Comparison of ENCODE assay signal across 8 mouse cellular contexts in the genomic region with DNA sequence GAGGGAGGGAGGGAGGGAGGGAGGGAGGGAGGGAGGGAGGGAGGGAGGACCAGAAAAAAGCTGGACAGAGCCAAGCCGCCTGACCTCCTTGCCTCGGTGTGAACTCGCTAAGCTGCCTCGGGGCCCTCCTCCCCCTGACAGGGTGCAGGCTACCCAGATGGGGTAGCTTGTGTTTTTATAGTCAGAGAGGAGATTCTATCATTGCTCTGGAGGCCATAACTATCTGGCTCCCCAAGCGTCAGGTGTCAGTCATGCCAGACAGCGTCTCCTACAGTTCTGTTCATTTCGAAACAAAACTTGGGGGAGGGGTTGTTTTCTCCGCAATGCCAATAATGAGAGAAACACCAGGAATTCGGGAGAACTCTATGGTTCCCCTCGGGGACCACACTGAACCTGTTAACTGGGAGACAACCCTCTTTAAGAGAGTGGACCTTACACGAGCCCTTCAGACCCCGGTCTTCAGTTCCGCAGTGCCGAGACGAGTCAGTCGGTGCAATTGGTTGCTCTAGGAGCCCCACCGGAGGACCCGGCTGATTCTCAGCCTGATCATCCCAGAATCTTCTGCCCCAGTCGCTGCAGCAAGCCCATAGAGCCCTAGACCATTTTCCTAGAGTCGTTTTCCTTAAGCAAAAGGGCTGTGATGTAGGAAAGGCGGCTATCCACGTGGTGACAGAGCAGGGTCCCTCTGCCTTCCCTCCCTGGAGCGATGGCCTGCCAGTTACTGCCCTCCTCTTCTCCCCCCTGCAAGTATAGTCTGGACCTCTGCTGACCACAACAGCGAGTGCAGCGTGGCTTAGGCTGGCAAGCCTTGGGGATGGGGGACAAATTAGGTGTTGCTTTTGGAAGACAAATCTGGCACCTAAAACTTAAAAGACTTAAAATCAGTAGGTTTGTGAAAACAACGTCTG. TPM values are rescaled to one million over a fixed set of nuclear protein-coding genes. Genes with fewer than 3 reads are reported as not detected.
DNase-seq lines count a peak whose midpoint lies in the region; ATAC-seq and TF ChIP-seq lines count a peak whose summit lies in the region.

No protein-coding gene starts in this region.

- no peak overlapping the region for H3K27ac ChIP-seq in lung, postnatal 0 days (ENCODE audit: low read length)
- no peak overlapping the region for H3K27ac ChIP-seq in heart, embryonic 16.5 days (ENCODE audit: low read length)
- no peak overlapping the region for H3K27ac ChIP-seq in liver, embryonic 15.5 days (replicated peaks)

- no peaks in the 10 kb centered on the region for H3K36me3 ChIP-seq in lung, postnatal 0 days (ENCODE audit: insufficient read depth, low read length)
- H3K36me3 ChIP-seq in heart, embryonic 16.5 days (ENCODE audit: control insufficient read depth, insufficient read depth): no peaks in the 10 kb centered on the region
- H3K36me3 ChIP-seq in liver, embryonic 15.5 days (replicated peaks): no peaks in the 10 kb centered on the region

- no peaks in the 10 kb centered on the region for H3K9me3 ChIP-seq in lung, postnatal 0 days (ENCODE audit: low read length)
- H3K9me3 ChIP-seq in heart, embryonic 16.5 days (replicated peaks; ENCODE audit: control insufficient read depth, low read length): no peaks in the 10 kb centered on the region
- no peaks in the 10 kb centered on the region for H3K9me3 ChIP-seq in liver, embryonic 15.5 days (replicated peaks)

- peaks cover 8% of the 10 kb centered on the region; the same call in 1 of the 2 replicates for H3K4me1 ChIP-seq in lung, postnatal 0 days (ENCODE audit: insufficient read depth, low read depth, low read length)
- peaks cover 19% of the 10 kb centered on the region for H3K4me1 ChIP-seq in heart, embryonic 16.5 days (ENCODE audit: control insufficient read depth, insufficient read depth, low read length)
- 0 out of 2 replicates have a peak, but pooled peaks cover 12% of the 10 kb centered on the region for H3K4me1 ChIP-seq in liver, embryonic 15.5 days (replicated peaks)

- H3K9ac ChIP-seq in lung, postnatal 0 days (replicated peaks; ENCODE audit: low read depth): no peak overlapping the region
- peak overlapping the region; percentile 1; the same call in 1 of the 2 replicates for H3K9ac ChIP-seq in heart, embryonic 16.5 days (ENCODE audit: low read length)
- no peak overlapping the region for H3K9ac ChIP-seq in liver, embryonic 15.5 days

- 3% methylated on average over 26 of the region's 26 CpGs for WGBS in lung, postnatal 0 days
- WGBS in heart, embryonic 16.5 days: under 1% methylated on average over 26 of the region's 26 CpGs
- under 1% methylated on average over 26 of the region's 26 CpGs for WGBS in liver, embryonic 15.5 days (ENCODE audit: insufficient replicate concordance)

- H3K4me2 ChIP-seq in lung, postnatal 0 days (replicated peaks; ENCODE audit: low read depth, low read length): peak overlapping the region; percentile 93
- H3K4me2 ChIP-seq in heart, embryonic 16.5 days (ENCODE audit: low read depth, low read length): peak overlapping the region; percentile 81
- peak overlapping the region; percentile 50 for H3K4me2 ChIP-seq in liver, embryonic 15.5 days

- ATAC-seq in lung, postnatal 0 days: no peak
- ATAC-seq in heart, embryonic 16.5 days (replicated peaks; ENCODE audit: extremely low read depth, insufficient read depth, low FRiP score): no peak
- ATAC-seq in liver, embryonic 15.5 days (ENCODE audit: insufficient read depth): no peak

- TF ChIP-seq CTCF in lung, postnatal 0 days (IDR thresholded peaks at IDR 0.05): peak; percentile 21

- H3K27me3 ChIP-seq in lung, postnatal 0 days (replicated peaks; ENCODE audit: insufficient read depth, low read length): peaks cover 54% of the 10 kb centered on the region
- H3K27me3 ChIP-seq in heart, embryonic 16.5 days (ENCODE audit: control insufficient read depth, insufficient read depth, low read length): peaks cover 33% of the 10 kb centered on the region
- H3K27me3 ChIP-seq in liver, embryonic 15.5 days: peaks cover 78% of the 10 kb centered on the region

- TF ChIP-seq EP300 in lung, postnatal 0 days (IDR thresholded peaks at IDR 0.05): no peak

- H3K4me3 ChIP-seq in lung, postnatal 0 days (ENCODE audit: low read depth, low read length): peak overlapping the region; percentile 35
- H3K4me3 ChIP-seq in heart, embryonic 16.5 days (ENCODE audit: low read length): peak overlapping the region; percentile 56
- peak overlapping the region; percentile 23 for H3K4me3 ChIP-seq in liver, embryonic 15.5 days (replicated peaks)

- no peak for DNase-seq in lung, postnatal 0 days (ENCODE audit: low spot score)
- no peak for DNase-seq in lung, postnatal 14 days
- no peak for DNase-seq in MN1 (ENCODE audit: low spot score)
- no peak for DNase-seq in spleen, adult 12 weeks (ENCODE audit: low spot score)
- DNase-seq in ovary, postnatal 36 days (ENCODE audit: low spot score): no peak
- DNase-seq in frontal cortex, postnatal 25 days (ENCODE audit: low spot score in 2 of 2): no peak

RNA-seq across cellular contexts. Expression of a gene that starts 1.2 kb away (rescaled TPM):
- 1.1 and 2.4 TPM in 2 replicates for polyA plus RNA-seq in lung, postnatal 0 days (2015; fragmentation: Nextera tagmentation; extraction: Ambion mirVana)
- polyA plus RNA-seq in heart, embryonic 16.5 days (2015; fragmentation: Nextera tagmentation; extraction: Ambion mirVana): 0.21 and 0.35 TPM in 2 replicates
- 0.05 and 0.12 TPM in 2 replicates for polyA plus RNA-seq in liver, embryonic 15.5 days (2015; fragmentation: Nextera tagmentation; extraction: Ambion mirVana)

RNA-seq across cellular contexts. Expression of a gene that starts 59.9 kb away (rescaled TPM):
- polyA plus RNA-seq in lung, postnatal 0 days (2015; fragmentation: Nextera tagmentation; extraction: Ambion mirVana): 13.4 and 13.9 TPM in 2 replicates
- 10.5 and 12.5 TPM in 2 replicates for polyA plus RNA-seq in heart, embryonic 16.5 days (2015; fragmentation: Nextera tagmentation; extraction: Ambion mirVana)
- 2.8 and 3.5 TPM in 2 replicates for polyA plus RNA-seq in liver, embryonic 15.5 days (2015; fragmentation: Nextera tagmentation; extraction: Ambion mirVana)
